Mouse (Mus musculus) bone marrow macrophage, adult 2 months (primary cell): Measurements from ENCODE around the gene Trip11.

Experiments used
- CTCF ChIP-seq: IDR thresholded peaks from 2 replicates; pipeline ENCODE4 v1.5.1; 2012; ENCODE audit warnings: low read depth, mild to moderate bottlenecking, low read length, moderate library complexity
- POLR2A ChIP-seq: IDR thresholded peaks from 2 replicates; pipeline ENCODE4 v1.6.1; 2012; ENCODE audit warnings: mild to moderate bottlenecking, low read depth, low read length, borderline replicate concordance

DNA sequence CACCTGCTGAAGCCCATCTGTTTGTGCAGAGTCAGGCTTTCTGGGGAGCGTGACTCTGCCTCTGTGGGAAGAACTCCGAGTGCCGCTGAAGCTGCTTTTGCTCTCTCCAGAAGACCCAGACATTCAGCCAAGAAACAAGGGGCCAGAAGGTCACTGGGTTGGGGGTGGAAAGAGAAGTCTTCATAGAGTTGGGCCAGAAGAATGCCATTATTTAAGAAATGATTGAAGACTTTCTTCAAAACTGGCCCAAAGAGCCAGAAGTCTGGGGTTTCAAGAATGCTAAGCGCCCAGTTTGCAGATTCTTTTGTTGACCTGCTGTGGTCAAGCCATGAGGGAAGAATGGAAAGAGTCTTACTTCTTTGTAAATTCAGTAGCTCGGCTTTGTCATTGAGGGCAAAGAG is 119.8 kb downstream of the Trip11 start:
- TF ChIP-seq POLR2A: no peak
- TF ChIP-seq CTCF: no peak
